Mouse (Mus musculus) heart, postnatal 4 days (tissue): ENCODE measurements around the gene Tas2r106. TPM values are rescaled to one million over a fixed set of nuclear protein-coding genes. Genes with fewer than 3 reads are reported as not detected.

Experiments
- DNase-seq: peaks from one replicate; pipeline ENCODE4 v3.0.0; 2021
- total RNA-seq, 2 experiments: library from RNA; stranded (reverse); gene quantifications; 2 replicates each; pipeline ENCODE4 v1.2.3; 2021

Gene Tas2r106
- not detected for total RNA-seq

DNA sequence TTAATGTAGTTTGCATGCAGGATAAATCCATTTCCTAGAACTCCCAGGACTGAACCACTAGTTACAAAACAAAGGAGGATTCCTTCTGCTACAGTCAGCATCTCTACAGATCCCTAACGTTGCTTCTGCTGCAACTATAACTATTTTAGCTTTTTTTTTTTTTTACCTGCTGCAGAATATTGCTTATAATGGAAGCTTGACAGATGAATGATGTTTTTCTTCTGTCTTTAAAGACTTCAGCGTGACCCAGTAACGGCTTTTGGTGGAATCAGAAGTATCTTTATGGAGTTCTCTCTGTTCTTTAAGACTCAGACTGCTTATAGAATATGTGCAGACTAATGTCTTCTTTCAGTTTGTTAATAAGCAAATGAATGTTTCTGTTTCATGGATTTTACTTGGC, at the start of gene Tas2r106:
TSS of gene Tas2r106 (minus strand) at position 101 of the 400 bp plus-strand sequence.
- no peak for DNase-seq

DNA sequence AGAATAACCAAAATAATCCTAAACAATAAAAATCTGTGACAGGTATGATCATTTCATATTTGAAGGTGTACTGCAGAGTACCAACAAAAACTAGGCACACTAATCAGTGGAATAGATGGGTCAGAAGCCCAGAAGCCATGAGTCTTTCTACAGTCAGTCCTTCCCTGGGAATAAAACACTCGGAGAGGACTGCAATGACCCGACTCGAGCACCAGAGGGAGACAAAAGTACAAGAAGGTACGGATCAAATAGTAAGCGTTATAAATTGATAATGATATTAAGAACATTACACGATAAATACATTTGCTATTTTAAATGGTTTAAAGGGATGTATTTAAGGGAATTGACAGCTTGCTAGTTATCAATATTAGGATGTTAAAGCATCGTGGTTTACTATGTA, 34.1 kb upstream of the Tas2r106 start:
- DNase-seq: no peak

DNA sequence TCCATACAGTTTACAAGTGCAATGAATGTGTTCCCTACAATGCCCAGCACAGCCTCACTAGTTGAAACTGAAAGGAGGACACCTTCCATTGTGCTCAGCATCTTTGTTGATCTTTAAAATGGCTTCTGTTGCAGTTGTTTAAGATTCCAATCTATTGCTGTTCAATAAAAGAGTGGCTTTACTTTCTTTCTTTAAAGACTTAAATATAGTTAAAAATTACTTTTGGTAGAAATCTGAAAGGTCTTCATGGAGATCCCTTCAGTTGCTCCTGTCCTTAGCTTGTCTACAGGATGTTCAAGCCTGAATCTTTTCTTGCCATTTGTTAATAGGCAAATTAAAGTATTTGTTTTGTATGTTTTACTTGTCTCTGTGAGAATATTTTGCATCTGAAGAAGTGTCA, 11.3 kb upstream of the Tas2r106 start, which contains the start of gene Tas2r114:
TSS of gene Tas2r114 (minus strand) at position 101 of the 400 bp plus-strand sequence.
- DNase-seq: no peak

DNA sequence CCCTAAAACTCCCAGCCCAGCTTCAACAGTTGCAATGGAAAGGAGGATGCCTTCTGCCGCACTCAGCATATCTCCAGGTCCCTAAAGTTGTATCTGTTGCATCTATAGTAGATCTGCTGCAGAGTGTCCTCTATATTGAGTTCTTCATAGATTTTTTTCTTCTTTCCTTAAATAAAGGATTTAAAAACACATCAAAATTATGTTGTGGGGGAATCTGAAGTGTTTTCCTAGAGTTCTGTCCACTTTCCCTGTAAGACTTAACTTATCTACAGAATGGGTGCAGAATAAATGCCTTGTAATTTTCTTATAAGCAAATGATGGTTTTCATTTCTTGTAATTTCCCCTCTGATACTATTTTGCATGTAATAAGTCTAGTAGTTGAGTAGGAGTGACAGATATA, 8.7 kb upstream of the Tas2r106 start, which contains the start of gene Tas2r105:
TSS of gene Tas2r105 (minus strand) at position 101 of the 400 bp plus-strand sequence.
- no peak for DNase-seq

DNA sequence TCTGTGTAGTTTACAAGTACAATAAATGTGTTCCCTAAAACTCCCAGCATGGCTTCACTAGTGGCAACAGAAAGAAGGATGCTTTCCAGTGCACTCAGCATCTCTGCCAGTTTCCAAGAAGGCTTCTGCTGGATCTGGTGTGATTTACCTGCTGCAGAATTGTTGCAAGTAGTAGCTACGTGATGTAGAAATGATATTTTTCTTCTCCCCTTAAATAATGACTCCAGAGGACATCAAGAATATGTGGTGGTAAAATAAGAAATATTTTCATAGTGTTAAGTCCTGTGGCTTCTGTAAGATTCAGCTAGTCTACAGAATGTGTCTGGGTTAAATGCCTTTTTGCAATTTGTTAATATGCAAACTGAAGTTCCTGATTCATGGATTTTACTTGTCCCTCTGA, 7.0 kb upstream of the Tas2r106 start, which contains the start of gene Tas2r104:
TSS of gene Tas2r104 (minus strand) at position 101 of the 400 bp plus-strand sequence.
- no peak for DNase-seq

DNA sequence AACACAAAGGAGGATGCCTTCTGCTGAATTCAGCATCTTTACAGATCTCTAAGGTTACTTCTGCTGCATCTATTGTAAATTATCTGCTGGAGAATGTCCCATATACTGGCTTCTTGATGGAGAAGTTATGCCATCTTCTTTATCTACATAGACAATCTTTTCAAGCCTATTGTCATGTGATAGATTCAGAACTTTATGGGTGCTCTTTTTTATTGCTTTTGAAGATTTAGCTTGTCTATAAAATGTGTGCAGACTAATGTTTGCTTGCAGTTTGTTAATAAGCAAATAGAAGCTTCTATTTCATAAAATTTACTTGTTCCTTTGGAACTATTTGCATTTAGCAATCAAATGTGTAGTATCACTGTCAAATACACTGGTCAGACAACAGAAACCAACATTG, 18.6 kb downstream of the Tas2r106 start, which contains the start of gene Tas2r107:
TSS of gene Tas2r107 (minus strand) at position 101 of the 400 bp plus-strand sequence.
- DNase-seq: no peak

DNA sequence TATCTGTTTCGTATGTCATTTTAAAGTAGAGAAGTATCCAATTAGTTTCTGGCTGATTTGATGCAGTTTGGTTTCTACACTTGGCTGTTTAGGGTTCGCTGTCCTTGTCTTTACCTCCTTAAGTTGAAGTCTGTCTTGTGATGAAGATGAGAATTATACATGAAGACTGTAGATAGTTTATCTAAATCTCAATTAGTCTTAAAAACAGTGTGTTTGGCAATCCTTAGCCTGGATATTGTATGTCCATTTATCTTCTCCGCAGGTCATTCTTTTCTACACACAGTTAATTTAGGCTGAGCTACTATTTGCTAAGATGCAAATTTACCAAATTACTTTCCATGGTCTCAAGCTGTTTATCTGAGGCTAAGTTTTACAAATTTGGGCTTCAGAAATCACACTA, 47.9 kb downstream of the Tas2r106 start, which contains the start of gene Tas2r130:
TSS of gene Tas2r130 (minus strand) at position 101 of the 400 bp plus-strand sequence.
- DNase-seq: no peak

Other genes with a start within 250 kb of the Tas2r106 start
- not detected for gene 5430401F13Rik, start 192.5 kb downstream of the Tas2r106 start, total RNA-seq
- not detected for gene Gm6619, start 192.5 kb downstream of the Tas2r106 start, total RNA-seq
- not detected for gene Tas2r130, start 48.0 kb downstream of the Tas2r106 start, total RNA-seq
- not detected for gene Tas2r107, start 18.7 kb downstream of the Tas2r106 start, total RNA-seq
- not detected for gene Tas2r104, start 6.9 kb upstream of the Tas2r106 start, total RNA-seq
- not detected for gene Tas2r105, start 8.6 kb upstream of the Tas2r106 start, total RNA-seq
- not detected for gene Tas2r114, start 11.2 kb upstream of the Tas2r106 start, total RNA-seq